Mouse (Mus musculus) adrenal gland, adult 18-20 months (tissue): Measurements from ENCODE around the gene Leo1. TPM values are rescaled to one million over a fixed set of nuclear protein-coding genes. Genes with fewer than 3 reads are reported as not detected.

ENCODE experiments used
- DNase-seq, 2 experiments: peaks; one replicate each; pipeline ENCODE4 v3.0.0; 2021 to 2022; ENCODE audit warnings: low spot score in 2 of 2
- long read RNA-seq, 2 experiments: library from polyadenylated mRNA; stranded (forward); transcript quantifications; one replicate each; pipeline ENCODE4 v2.0.0; 2021
- total RNA-seq, 2 experiments: library from RNA; stranded (reverse); gene quantifications; 1 replicate in 1 of 2; 2 replicates in 1 of 2; pipeline ENCODE4 v1.2.3; 2021

The Leo1 gene
- total RNA-seq, result 10 to 100 TPM; 25.5 to 34.6 TPM
- long read RNA-seq, experiment 1, transcript Leo1-201 (12 exons, 2,180 nt), result major isoform, 24 of 24 reads
- long read RNA-seq, experiment 1, partial matches to known transcripts, result 0 of 24 reads
- long read RNA-seq, experiment 1, other reads (novel, unspliced or antisense), result 0 of 24 reads
- long read RNA-seq, experiment 2, transcript Leo1-201 (12 exons, 2,180 nt), result major isoform, 48 of 56 reads
- long read RNA-seq, experiment 2, partial matches to known transcripts, result 8 of 56 reads
- long read RNA-seq, experiment 2, other reads (novel, unspliced or antisense), result 0 of 56 reads

- peak; percentile 72 to 76 for DNase-seq
Observed at GRCm38 (mm10) chr9:75440796-75441666, at the start of gene Leo1. Gene Leo1 (plus strand): TSS chr9:75441524.

DNA sequence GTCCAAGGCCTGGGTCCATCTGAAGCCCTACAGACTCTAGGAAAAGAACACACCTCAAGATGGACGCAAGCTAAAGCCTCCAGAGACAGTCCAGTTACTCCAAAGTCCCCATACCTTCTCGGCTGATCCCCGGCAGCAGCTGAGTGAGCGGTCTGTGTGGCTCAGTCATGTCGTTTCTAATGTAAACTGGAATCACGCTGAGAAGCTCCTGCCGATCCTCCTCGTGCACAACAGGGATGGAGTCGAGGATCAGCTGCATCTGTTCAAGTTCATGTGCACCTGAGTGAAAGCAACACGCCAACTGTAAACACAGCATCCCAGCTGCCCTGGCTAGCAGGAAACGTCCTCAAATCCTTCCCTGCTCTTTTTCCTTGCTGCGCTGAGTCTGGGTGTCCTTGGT, 48.1 kb upstream of the Leo1 start:
- no peak for DNase-seq

GRCm38 (mm10) chr9:75395971-75396370, 45.4 kb upstream of the Leo1 start:
- no peak for DNase-seq

GRCm38 (mm10) chr9:75399069-75399468, 42.3 kb upstream of the Leo1 start:
- no peak for DNase-seq

GRCm38 (mm10) chr9:75400639-75401038, 40.7 kb upstream of the Leo1 start:
- DNase-seq, result no peak

GRCm38 (mm10) chr9:75401593-75402504, 39.5 kb upstream of the Leo1 start:
- DNase-seq, result no peak

DNA sequence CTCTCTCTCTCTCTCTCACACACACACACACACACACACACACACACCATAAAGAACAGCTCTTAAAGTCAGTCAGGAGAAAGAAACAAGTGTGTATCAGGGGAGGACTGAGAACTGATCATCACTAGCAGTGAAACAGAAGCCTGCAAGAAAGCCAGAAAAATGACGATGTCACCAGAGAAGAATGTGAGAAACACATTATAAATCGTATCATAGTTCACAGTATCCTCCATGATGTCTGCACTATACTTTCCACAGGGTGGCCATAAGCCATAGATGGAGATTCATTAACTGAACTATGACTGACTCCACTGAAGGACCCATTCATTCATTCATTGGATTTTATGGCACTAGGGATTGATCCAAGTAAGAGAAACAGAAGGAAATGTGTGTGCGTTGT, 37.8 kb upstream of the Leo1 start:
- no peak for DNase-seq

DNA sequence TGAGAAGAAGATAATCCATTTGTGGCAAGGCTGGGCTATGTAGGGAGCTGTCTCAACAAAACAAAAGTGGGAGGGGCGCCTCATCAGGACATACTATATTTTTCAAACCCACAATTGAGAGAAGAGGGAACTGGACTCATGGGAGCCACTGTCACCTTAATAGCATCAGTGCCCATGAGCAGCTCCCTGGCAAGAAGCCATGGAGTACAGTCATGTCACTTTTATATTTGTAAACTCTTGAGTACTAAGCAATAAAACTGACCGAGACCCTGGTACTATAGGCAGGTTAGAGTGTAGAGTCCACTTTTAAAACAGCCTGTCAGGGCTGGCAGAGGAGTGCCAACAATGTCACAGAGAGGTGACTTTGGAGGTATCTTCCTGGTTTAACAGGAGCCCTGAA, 35.2 kb upstream of the Leo1 start:
- DNase-seq, result no peak

GRCm38 (mm10) chr9:75407803-75408202, 33.5 kb upstream of the Leo1 start:
- DNase-seq, result peak; percentile 43 to 48

GRCm38 (mm10) chr9:75408204-75408826, 33.0 kb upstream of the Leo1 start:
- no peak for DNase-seq

DNA sequence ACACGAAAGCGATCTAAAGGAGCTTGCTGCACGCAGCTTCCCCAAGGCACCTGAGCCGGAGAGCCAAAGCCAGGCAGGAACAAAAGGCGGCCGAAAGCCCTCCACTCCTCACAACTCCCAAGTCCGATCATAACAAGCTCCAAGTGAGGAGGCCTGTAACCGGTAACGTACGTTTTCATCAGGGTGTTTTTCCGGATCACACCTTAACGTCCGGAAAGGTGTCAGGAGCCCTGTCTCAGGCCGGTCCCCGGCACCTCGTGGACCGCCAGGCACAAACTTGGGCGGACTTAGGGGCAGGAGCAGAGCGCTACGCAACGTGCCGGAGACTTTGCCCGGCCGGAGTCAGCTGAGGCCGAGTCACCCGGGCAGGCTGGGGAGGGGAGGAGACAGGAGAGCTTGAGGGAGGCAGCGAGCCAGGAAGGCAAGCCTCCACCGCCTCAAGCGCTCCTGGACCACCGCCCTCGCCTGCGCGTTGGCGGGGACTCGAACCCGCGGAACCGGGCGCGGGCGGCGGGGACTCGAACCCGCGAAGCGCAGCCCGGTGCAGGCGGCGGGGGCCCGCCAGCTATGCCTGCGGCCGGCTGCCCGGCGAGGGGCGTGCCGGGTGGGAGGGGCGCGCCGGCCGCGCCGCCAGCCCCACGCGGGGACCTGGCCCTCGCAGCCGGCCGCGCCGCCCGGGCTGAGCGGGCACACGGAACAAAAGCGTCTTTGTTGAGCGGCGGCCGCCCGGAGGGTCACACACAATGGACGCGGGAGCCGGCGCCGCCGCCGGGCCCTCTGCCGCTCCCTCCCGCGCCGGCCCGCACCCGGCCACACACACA, 32.1 kb upstream of the Leo1 start:
- DNase-seq, result peak; percentile 70 to 80

- peak; percentile 99 to 100 for DNase-seq
Observed at GRCm38 (mm10) chr9:75409852-75410378, 31.4 kb upstream of the Leo1 start, which contains the start of gene Mapk6. Gene Mapk6 (minus strand): TSS chr9:75410005.

- no peak for DNase-seq
Observed at GRCm38 (mm10) chr9:75410868-75411487, 30.3 kb upstream of the Leo1 start.

GRCm38 (mm10) chr9:75411584-75411983, 29.7 kb upstream of the Leo1 start:
- DNase-seq, result no peak

GRCm38 (mm10) chr9:75413206-75413605, 28.1 kb upstream of the Leo1 start:
- no peak for DNase-seq

- DNase-seq, result no peak
Observed at GRCm38 (mm10) chr9:75414204-75414603, 27.1 kb upstream of the Leo1 start.

GRCm38 (mm10) chr9:75422251-75422691, 19.1 kb upstream of the Leo1 start:
- peak in 1 of 2 experiments; percentile 40 for DNase-seq

GRCm38 (mm10) chr9:75423683-75424082, 17.6 kb upstream of the Leo1 start:
- no peak for DNase-seq
